Mouse (Mus musculus) kidney, embryonic 16.5 days (tissue): ENCODE data around the gene Chmp3. TPM values are rescaled to one million over a fixed set of nuclear protein-coding genes. Genes with fewer than 3 reads are reported as not detected.

Experiments
- ATAC-seq: fragments of 200-750 bp; cut with Nextera tagmentation; 2 replicates; pipeline ENCODE4 v1.8.0; 2017; ENCODE audit warnings: moderate TSS enrichment; ENCODE audit not compliant: low FRiP score, low TSS enrichment
- H3K27ac ChIP-seq: fragments of 300-500 bp; sonication (generic); 2 replicates; pipeline ENCODE4 v1.5.1; 2014; ENCODE audit warnings: low read length
- H3K27me3 ChIP-seq: fragments of 300-500 bp; sonication (generic); 2 replicates; pipeline ENCODE4 v1.6.1; 2014; ENCODE audit warnings: low read length, control low read depth, mixed read lengths; ENCODE audit not compliant: insufficient read depth
- H3K36me3 ChIP-seq: fragments of 300-500 bp; sonication (generic); 2 replicates; pipeline ENCODE4 v1.6.1; 2014; ENCODE audit warnings: low read length, control low read depth, mixed read lengths; ENCODE audit not compliant: insufficient read depth
- H3K4me1 ChIP-seq: fragments of 300-500 bp; sonication (generic); 2 replicates; pipeline ENCODE4 v1.6.1; 2014; ENCODE audit warnings: low read length, control low read depth, mixed read lengths; ENCODE audit not compliant: insufficient read depth
- H3K4me2 ChIP-seq: fragments of 300-500 bp; sonication (generic); replicated peaks from 2 replicates; pipeline ENCODE4 v1.6.1; 2014; ENCODE audit warnings: low read depth, low read length
- H3K4me3 ChIP-seq: fragments of 300-500 bp; sonication (generic); 2 replicates; pipeline ENCODE4 v1.5.1; 2014; ENCODE audit warnings: mild to moderate bottlenecking, low read length
- H3K9ac ChIP-seq: fragments of 300-500 bp; sonication (generic); replicated peaks from 2 replicates; pipeline ENCODE4 v1.6.1; 2014; ENCODE audit warnings: low read length
- H3K9me3 ChIP-seq: fragments of 300-500 bp; sonication (generic); 2 replicates; pipeline ENCODE4 v1.6.1; 2016; ENCODE audit warnings: low read length, control low read depth
- WGBS: fragments of 180-500 bp; shearing (Covaris S2); extraction: QIAGEN DNeasy Blood & Tissue Kit; methylation state at CpG from one replicate; pipeline ENCODE4 v1.1.7; 2014; 5-methylcytosine and 5-hydroxymethylcytosine counted together
- polyA plus RNA-seq: library from polyadenylated mRNA; unstranded; fragments of >200 nt; fragmentation: Nextera tagmentation; extraction: Ambion mirVana; gene quantifications from 2 replicates; pipeline ENCODE4 v1.2.1, GENCODE M21; 2015

The Chmp3 gene
- polyA plus RNA-seq, 1 experiment from 2014 or later: 74.0 TPM

- WGBS: 85% methylated on average over 9 of the region's 9 CpGs
- no peaks in the 10 kb centered on the region for H3K4me1 ChIP-seq
- no peak for ATAC-seq
- no peak overlapping the region for H3K27ac ChIP-seq
- no peaks in the 10 kb centered on the region for H3K9me3 ChIP-seq
- no peak overlapping the region for H3K9ac ChIP-seq
- no peaks in the 10 kb centered on the region for H3K36me3 ChIP-seq
- H3K4me2 ChIP-seq: no peak overlapping the region
- no peaks in the 10 kb centered on the region for H3K27me3 ChIP-seq
- no peak overlapping the region for H3K4me3 ChIP-seq
Measured at GRCm38 (mm10) chr6:71527826-71528225, 15.8 kb upstream of the Chmp3 start.

DNA sequence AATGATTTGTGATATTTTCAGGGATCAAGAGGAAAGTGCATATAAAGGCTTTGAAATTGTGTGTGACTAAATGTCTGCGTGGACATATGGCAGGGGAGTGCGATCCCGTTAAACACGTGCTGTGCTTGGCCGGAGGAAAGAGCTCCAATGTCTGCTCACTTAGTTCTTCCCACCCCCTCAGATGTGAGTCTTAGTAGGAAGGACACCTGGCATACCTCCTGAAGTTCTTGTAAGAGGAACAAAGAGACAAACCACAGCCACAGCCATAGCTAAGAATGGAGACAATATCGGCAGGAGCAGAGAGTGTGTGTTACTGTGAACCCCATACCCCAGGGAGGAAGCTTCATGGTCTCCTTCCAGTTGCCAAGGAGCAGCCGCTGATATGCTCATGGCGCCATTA is 13.4 kb upstream of the Chmp3 start:
- H3K27me3 ChIP-seq: no peaks in the 10 kb centered on the region
- no peak overlapping the region for H3K4me2 ChIP-seq
- no peaks in the 10 kb centered on the region for H3K9me3 ChIP-seq
- no peaks in the 10 kb centered on the region for H3K36me3 ChIP-seq
- H3K9ac ChIP-seq: no peak overlapping the region
- no peak for ATAC-seq
- no peak overlapping the region for H3K4me3 ChIP-seq
- H3K4me1 ChIP-seq: no peaks in the 10 kb centered on the region
- no peak overlapping the region for H3K27ac ChIP-seq
- 82% methylated on average over 8 of the region's 8 CpGs for WGBS

DNA sequence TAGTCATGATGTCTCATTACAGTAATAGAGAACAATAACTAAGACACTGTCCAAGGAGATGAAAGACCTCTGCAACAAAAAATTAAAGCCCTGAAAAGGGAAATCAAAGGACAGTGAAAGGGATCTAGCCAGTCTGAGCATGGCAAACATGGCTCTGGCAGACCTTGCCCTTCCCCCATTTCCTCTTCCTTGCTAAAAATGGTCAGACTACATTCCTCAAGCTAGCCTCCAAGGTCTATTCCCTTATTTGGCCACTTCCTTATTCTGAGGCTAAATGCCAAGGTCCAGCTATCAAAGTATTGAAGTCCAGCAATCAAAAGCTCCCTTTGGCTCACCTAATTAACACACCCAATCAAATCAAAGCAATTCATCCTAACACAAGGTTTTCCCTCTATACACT is 6.3 kb upstream of the Chmp3 start:
- Histone ChIP-seq H3K27ac (no peak overlapping the region), H3K4me3 (no peak overlapping the region)
- ATAC-seq: no peak

GRCm38 (mm10) chr6:71555507-71555951 is 11.9 kb downstream of the Chmp3 start:
- H3K4me1 ChIP-seq: no peaks in the 10 kb centered on the region
- no peak overlapping the region for H3K4me3 ChIP-seq
- no peak overlapping the region for H3K27ac ChIP-seq
- H3K9ac ChIP-seq: no peak overlapping the region
- no peak overlapping the region for H3K4me2 ChIP-seq
- no peak for ATAC-seq
- H3K27me3 ChIP-seq: no peaks in the 10 kb centered on the region
- WGBS: 80% methylated on average over 2 of the region's 2 CpGs
- H3K36me3 ChIP-seq: peaks cover 6% of the 10 kb centered on the region; the same call in 1 of the 2 replicates
- H3K9me3 ChIP-seq: no peaks in the 10 kb centered on the region

More for the DNA sequence above, 6.3 kb upstream of the Chmp3 start:
- Histone ChIP-seq H3K4me1 (no peaks in the 10 kb centered on the region), H3K4me2 (no peak overlapping the region), H3K9ac (no peak overlapping the region), H3K9me3 (no peaks in the 10 kb centered on the region), H3K27me3 (no peaks in the 10 kb centered on the region), H3K36me3 (no peaks in the 10 kb centered on the region)

GRCm38 (mm10) chr6:71556826-71557225 is 13.2 kb downstream of the Chmp3 start:
- no peak for ATAC-seq

GRCm38 (mm10) chr6:71568616-71569015 is 25.0 kb downstream of the Chmp3 start:
- Histone ChIP-seq H3K4me3 (no peak overlapping the region), H3K27ac (0 out of 2 replicates have a peak overlapping the region, but pooled peaks have one; percentile 3), H3K4me1 (peaks cover 11% of the 10 kb centered on the region; the same call in 1 of the 2 replicates), H3K36me3 (no peaks in the 10 kb centered on the region), H3K27me3 (no peaks in the 10 kb centered on the region), H3K9me3 (no peaks in the 10 kb centered on the region), H3K4me2 (no peak overlapping the region), H3K9ac (no peak overlapping the region)
- 46% methylated on average over 3 of the region's 3 CpGs for WGBS
- 0 out of 2 replicates have a peak, but pooled peaks have one; percentile 6 for ATAC-seq

More at GRCm38 (mm10) chr6:71556826-71557225, 13.2 kb downstream of the Chmp3 start:
- H3K36me3 ChIP-seq: peaks cover 6% of the 10 kb centered on the region; the same call in 1 of the 2 replicates
- no peaks in the 10 kb centered on the region for H3K4me1 ChIP-seq
- H3K4me3 ChIP-seq: no peak overlapping the region
- no peaks in the 10 kb centered on the region for H3K9me3 ChIP-seq
- no peak overlapping the region for H3K4me2 ChIP-seq
- 96% methylated on average over 2 of the region's 2 CpGs for WGBS
- H3K9ac ChIP-seq: no peak overlapping the region
- no peaks in the 10 kb centered on the region for H3K27me3 ChIP-seq
- H3K27ac ChIP-seq: no peak overlapping the region

- Histone ChIP-seq H3K4me2 (no peak overlapping the region), H3K9me3 (no peaks in the 10 kb centered on the region), H3K4me3 (no peak overlapping the region), H3K36me3 (0 out of 2 replicates have a peak, but pooled peaks cover 3% of the 10 kb centered on the region), H3K27ac (0 out of 2 replicates have a peak overlapping the region, but pooled peaks have one; percentile 3), H3K9ac (no peak overlapping the region), H3K27me3 (no peaks in the 10 kb centered on the region), H3K4me1 (peaks cover 11% of the 10 kb centered on the region; the same call in 1 of the 2 replicates)
- peak; percentile 51; the same call in 1 of the 2 replicates for ATAC-seq
- 21% methylated on average over 2 of the region's 2 CpGs for WGBS
Measured at GRCm38 (mm10) chr6:71569025-71569424, 25.4 kb downstream of the Chmp3 start.

GRCm38 (mm10) chr6:71575359-71575758 is 31.8 kb downstream of the Chmp3 start:
- Histone ChIP-seq H3K9me3 (no peaks in the 10 kb centered on the region), H3K4me2 (no peak overlapping the region), H3K4me3 (no peak overlapping the region), H3K4me1 (no peaks in the 10 kb centered on the region), H3K36me3 (peaks cover 22% of the 10 kb centered on the region), H3K9ac (no peak overlapping the region), H3K27ac (no peak overlapping the region), H3K27me3 (no peaks in the 10 kb centered on the region)
- 88% methylated on average over 1 of the region's 1 CpGs for WGBS
- ATAC-seq: no peak

DNA sequence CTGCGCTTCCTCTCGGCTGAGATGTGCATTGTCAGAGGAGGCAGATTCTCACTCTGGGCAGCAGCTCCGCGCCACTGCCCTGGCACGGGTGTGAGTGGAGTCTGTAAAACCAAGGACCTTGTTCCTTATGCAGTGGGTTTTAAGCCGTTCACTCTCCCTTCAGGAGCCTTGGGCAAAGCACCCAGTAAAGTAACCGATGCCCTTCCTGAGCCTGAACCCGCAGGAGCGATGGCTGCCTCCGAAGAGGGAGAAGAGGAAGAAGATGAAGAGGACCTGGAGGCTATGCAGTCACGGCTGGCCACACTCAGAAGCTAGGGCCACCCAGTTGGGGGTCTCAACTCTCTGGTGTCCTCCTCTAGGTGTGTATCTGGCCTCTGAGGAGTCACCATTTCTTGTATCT is 35.9 kb downstream of the Chmp3 start:
- Histone ChIP-seq H3K9me3 (no peaks in the 10 kb centered on the region), H3K4me3 (no peak overlapping the region), H3K4me1 (no peaks in the 10 kb centered on the region), H3K27ac (no peak overlapping the region), H3K9ac (no peak overlapping the region), H3K27me3 (no peaks in the 10 kb centered on the region), H3K4me2 (no peak overlapping the region), H3K36me3 (peaks cover 34% of the 10 kb centered on the region)
- ATAC-seq: no peak
- 95% methylated on average over 11 of the region's 11 CpGs for WGBS

GRCm38 (mm10) chr6:71583198-71583597 is 39.6 kb downstream of the Chmp3 start:
- peaks cover 45% of the 10 kb centered on the region for H3K36me3 ChIP-seq
- no peak overlapping the region for H3K27ac ChIP-seq
- no peak overlapping the region for H3K4me2 ChIP-seq
- no peak overlapping the region for H3K9ac ChIP-seq
- 78% methylated on average over 4 of the region's 4 CpGs for WGBS
- H3K9me3 ChIP-seq: no peaks in the 10 kb centered on the region
- H3K27me3 ChIP-seq: no peaks in the 10 kb centered on the region
- no peak overlapping the region for H3K4me3 ChIP-seq
- no peak for ATAC-seq
- no peaks in the 10 kb centered on the region for H3K4me1 ChIP-seq
